Mouse (Mus musculus): Measurements from ENCODE around the gene Maff.

- no peak for TF ChIP-seq CTCF (IDR thresholded peaks at IDR 0.05; ENCODE audit: borderline replicate concordance, control insufficient read depth, extremely low read depth, insufficient read depth, low read length, poor library complexity)
- no peak for TF ChIP-seq POLR2A (IDR thresholded peaks at IDR 0.05; ENCODE audit: control insufficient read depth, extremely low read depth, insufficient read depth, low read length, poor library complexity)
Observed at GRCm38 (mm10) chr15:79378608-79379007, 32.2 kb downstream of the Maff start.

Data from thymus, adult 2 months (tissue).